Mouse (Mus musculus) ES-Bruce4 (cell line): ENCODE results near the gene Apba2.

Source experiments
- CTCF ChIP-seq: IDR thresholded peaks from one replicate; pipeline ENCODE4 v1.8.1; 2011; ENCODE audit warnings: low read depth, low read length
- EP300 ChIP-seq: IDR thresholded peaks from 2 replicates; pipeline ENCODE4 v1.6.1; 2011; ENCODE audit warnings: low read depth, low read length; ENCODE audit not compliant: insufficient read depth
- POLR2A ChIP-seq: IDR thresholded peaks from one replicate; pipeline ENCODE4 v1.8.1; 2011; ENCODE audit warnings: low read length; ENCODE audit not compliant: insufficient read depth

DNA sequence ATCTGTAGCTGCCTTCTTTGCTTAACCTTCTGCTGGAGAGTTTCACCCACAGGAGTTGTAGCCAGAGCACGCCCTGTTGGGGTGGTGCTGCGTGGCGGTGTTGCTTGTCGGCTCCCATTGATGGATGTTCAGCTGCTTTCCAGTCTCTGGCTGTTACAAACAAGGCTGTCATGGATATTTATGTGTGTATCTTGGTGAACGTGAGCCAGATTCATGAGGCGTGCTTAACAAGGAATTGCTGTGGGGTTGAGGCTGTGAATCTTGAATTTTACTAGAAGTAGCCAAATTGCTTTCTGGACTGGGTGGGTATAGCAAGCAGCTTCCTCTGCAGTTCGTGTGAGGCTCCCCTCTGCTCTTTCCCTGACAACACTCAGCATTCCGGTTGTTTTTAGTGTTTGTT, 125.0 kb downstream of the Apba2 start:
- no peak for TF ChIP-seq CTCF
- TF ChIP-seq POLR2A: no peak
- TF ChIP-seq EP300: no peak
